In genomic region chr14:8309621-8310141, GRCm38 (mm10) we compare ENCODE assay signal across 8 mouse cellular contexts. TPM values are rescaled to one million over a fixed set of nuclear protein-coding genes. Genes with fewer than 3 reads are reported as not detected.
DNase-seq lines count a peak whose midpoint lies in the region; ATAC-seq lines count a peak whose summit lies in the region.
"Had no signal": no experiment of that assay in that cellular context is flagged by ENCODE, and none has a peak within 500 bp of the region (broad histone marks: within the 10 kb centered on the region; RNA-seq: fewer than 3 reads in every experiment).

No protein-coding gene starts in this region.

- 0 out of 2 replicates have a peak overlapping the region, but pooled peaks have one; percentile 4 for H3K9ac ChIP-seq in neural tube, embryonic 11.5 days (ENCODE audit: low read length)
- H3K9ac ChIP-seq in neural tube, embryonic 15.5 days (replicated peaks): no peak overlapping the region

- WGBS in neural tube, embryonic 11.5 days: 15% methylated on average over 9 of the region's 9 CpGs
- WGBS in neural tube, embryonic 15.5 days: 13% methylated on average over 9 of the region's 9 CpGs

- no peaks in the 10 kb centered on the region for H3K9me3 ChIP-seq in neural tube, embryonic 11.5 days (ENCODE audit: control insufficient read depth, low read length)
- no peaks in the 10 kb centered on the region for H3K9me3 ChIP-seq in neural tube, embryonic 15.5 days (replicated peaks)

- no peak for ATAC-seq in neural tube, embryonic 11.5 days (ENCODE audit: insufficient read depth, low FRiP score, low TSS enrichment)
- no peak for ATAC-seq in neural tube, embryonic 15.5 days (ENCODE audit: low FRiP score)
- no peak for ATAC-seq in megakaryocyte progenitor cell, adult 5-6 weeks (replicated peaks; ENCODE audit: poor library complexity)

- H3K36me3 ChIP-seq in neural tube, embryonic 11.5 days (ENCODE audit: control insufficient read depth, insufficient read depth, low read length): no peaks in the 10 kb centered on the region
- H3K36me3 ChIP-seq in neural tube, embryonic 15.5 days: no peaks in the 10 kb centered on the region

- no peak overlapping the region for H3K4me2 ChIP-seq in neural tube, embryonic 11.5 days (ENCODE audit: low read depth)
- H3K4me2 ChIP-seq in neural tube, embryonic 15.5 days: peak overlapping the region; percentile 6; the same call in 1 of the 2 replicates

- DNase-seq in neural tube, embryonic 11.5 days (ENCODE audit: low spot score): no peak
- no peak for DNase-seq in neural tube, embryonic 10.5 days (ENCODE audit: extremely low spot score, low spot score)
- peak; percentile 41 to 60 for DNase-seq in heart, adult 9 months (ENCODE audit: low spot score in 2 of 2)
- DNase-seq in layer of hippocampus, postnatal 36 days: peak; percentile 62 to 65
- no peak for DNase-seq in thymus, postnatal 25 days

- H3K27ac ChIP-seq in neural tube, embryonic 11.5 days (ENCODE audit: low read depth, low read length): no peak overlapping the region
- no peak overlapping the region for H3K27ac ChIP-seq in neural tube, embryonic 15.5 days (replicated peaks)

- H3K4me1 ChIP-seq in neural tube, embryonic 11.5 days (ENCODE audit: control insufficient read depth, insufficient read depth, low read length): no peaks in the 10 kb centered on the region
- H3K4me1 ChIP-seq in neural tube, embryonic 15.5 days: 0 out of 2 replicates have a peak, but pooled peaks cover 7% of the 10 kb centered on the region

- 0 out of 2 replicates have a peak, but pooled peaks cover 2% of the 10 kb centered on the region for H3K27me3 ChIP-seq in neural tube, embryonic 11.5 days (ENCODE audit: control insufficient read depth, insufficient read depth, low read length)
- peaks cover 12% of the 10 kb centered on the region for H3K27me3 ChIP-seq in neural tube, embryonic 15.5 days (replicated peaks)

- H3K4me3 ChIP-seq in neural tube, embryonic 11.5 days (ENCODE audit: low read depth, low read length): no peak overlapping the region
- H3K4me3 ChIP-seq in neural tube, embryonic 15.5 days (replicated peaks): no peak overlapping the region
- H3K4me3 ChIP-seq: myocyte had no signal

RNA-seq across cellular contexts. Expression of gene Fam107a, which starts 8.1 kb away (rescaled TPM):
- polyA plus RNA-seq in neural tube, embryonic 11.5 days (2014; fragmentation: Nextera tagmentation; extraction: Ambion mirVana): 0.78 and 0.94 TPM in 2 replicates
- total RNA-seq in layer of hippocampus, postnatal 36 days (2021): 100 to 1,000 TPM; 250 to 311 TPM
- 0.44 and 0.87 TPM in 2 replicates for polyA plus RNA-seq in neural tube, embryonic 15.5 days (2015; fragmentation: Nextera tagmentation; extraction: Ambion mirVana)
- total RNA-seq in megakaryocyte progenitor cell, adult 5-6 weeks (2015): not detected in 2 replicates
- total RNA-seq in megakaryocyte progenitor cell, adult 5-6 weeks (2017): not detected in 2 replicates

RNA-seq across cellular contexts. Expression of gene Acox2, which starts 50.5 kb away (rescaled TPM):
- 0.20 TPM in 1 of 2 replicates, not detected in the other for polyA plus RNA-seq in neural tube, embryonic 11.5 days (2014; fragmentation: Nextera tagmentation; extraction: Ambion mirVana)
- not detected for total RNA-seq in layer of hippocampus, postnatal 36 days (2021)
- 0.22 TPM in 1 of 2 replicates, not detected in the other for polyA plus RNA-seq in neural tube, embryonic 15.5 days (2015; fragmentation: Nextera tagmentation; extraction: Ambion mirVana)
- not detected in 2 replicates for total RNA-seq in megakaryocyte progenitor cell, adult 5-6 weeks (2015)
- not detected in 2 replicates for total RNA-seq in megakaryocyte progenitor cell, adult 5-6 weeks (2017)

Comparison
In these comparisons a context has a peak if more than half of its experiments do, and no peak if none do; other contexts are left out.
1. DNase-seq: peak in heart, adult 9 months (2 of 2) and layer of hippocampus, postnatal 36 days (2 of 2); none in neural tube, embryonic 11.5 days (single experiment), neural tube, embryonic 10.5 days (single experiment) and thymus, postnatal 25 days (single experiment).
2. RNA of gene Fam107a, which starts 8.1 kb away (total RNA-seq): 250 to 311 TPM in layer of hippocampus, postnatal 36 days; not detected in megakaryocyte progenitor cell, adult 5-6 weeks; every median in the first group is over 100 times any median in the second.